Mouse (Mus musculus) C2C12 (cell line): Measurements from ENCODE around the gene Rtl6.

Source experiments
- CTCF ChIP-seq: IDR thresholded peaks from one replicate; pipeline ENCODE4 v1.5.1; 2011; ENCODE audit not compliant: control insufficient read depth, insufficient read depth, insufficient read length
- MAX ChIP-seq: IDR thresholded peaks from one replicate; pipeline ENCODE4 v1.6.1; 2011; ENCODE audit warnings: mild to moderate bottlenecking, control low read depth

DNA sequence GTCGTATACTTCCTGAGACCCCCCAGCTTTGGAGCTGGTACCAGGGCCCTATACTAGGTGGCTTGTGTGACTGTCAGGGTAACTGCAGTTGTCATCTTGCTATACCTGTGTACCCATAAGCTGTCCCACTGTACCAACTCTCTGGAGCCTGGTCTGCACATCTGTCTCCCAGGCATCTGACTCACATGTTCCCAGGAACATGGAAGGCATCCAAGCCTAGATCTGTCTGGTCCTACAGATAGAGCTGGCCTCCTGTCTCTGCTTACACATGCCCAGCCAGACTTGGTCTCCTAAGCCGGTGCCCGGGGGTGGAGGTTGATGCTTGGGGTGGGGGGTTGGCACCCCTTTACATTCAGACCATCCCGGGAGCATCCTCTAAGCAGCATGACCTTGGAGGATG lies 36.1 kb downstream of the Rtl6 start:
- TF ChIP-seq CTCF (no peak), MAX (no peak)
